In the genomic region with DNA sequence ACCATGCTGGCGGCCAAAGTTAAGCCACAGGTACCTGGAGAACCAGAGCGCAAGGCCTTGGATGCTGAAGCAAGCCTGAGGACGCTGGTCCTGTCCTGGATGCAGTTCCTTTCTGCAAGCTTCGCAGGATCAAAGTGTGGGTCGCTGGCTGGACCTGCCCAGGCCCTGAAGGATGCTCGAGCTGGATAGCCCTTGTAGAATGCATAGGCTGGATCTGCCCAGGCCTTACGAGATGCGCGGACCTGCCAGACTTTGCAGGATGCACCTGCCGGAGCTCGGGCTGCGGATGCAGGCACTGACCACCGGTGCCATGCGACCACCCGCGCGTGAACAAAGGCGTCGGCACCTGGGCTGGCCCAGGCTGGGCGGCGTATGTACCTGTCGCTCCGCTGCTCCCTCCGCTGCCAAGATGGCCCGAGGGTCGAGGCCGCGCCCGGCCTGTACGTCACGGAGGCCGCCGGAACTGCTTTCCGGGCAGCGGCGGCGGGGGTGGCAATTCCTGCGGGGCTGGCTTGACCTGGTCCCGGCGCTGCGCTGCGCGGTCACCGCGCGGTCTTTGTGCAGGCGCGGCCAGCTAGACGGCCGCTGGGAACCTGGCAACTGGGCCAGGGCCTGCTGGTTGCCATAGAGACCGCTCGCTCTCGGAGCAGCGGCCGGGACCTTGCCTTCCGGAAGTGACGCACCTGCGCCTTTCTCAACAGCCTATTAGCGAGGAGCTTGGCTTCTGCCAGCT, we compare ENCODE assay signal across 8 mouse cellular contexts. TPM values are rescaled to one million over a fixed set of nuclear protein-coding genes. Genes with fewer than 3 reads are reported as not detected.
DNase-seq lines count a peak whose midpoint lies in the region; ATAC-seq and TF ChIP-seq lines count a peak whose summit lies in the region.

Gene Rtl6, minus strand, starts transcription at position 635 of the 733 bp plus-strand sequence.

- peak; percentile 60 for DNase-seq in WW6 (ENCODE audit: low read depth, low spot score)
- DNase-seq in cerebellum, postnatal 36 days, result peak; percentile 88 to 89
- DNase-seq in gastrocnemius, adult 2 months, result peak; percentile 94
- peak; percentile 87 to 89 for DNase-seq in layer of hippocampus, postnatal 36 days
- peak; percentile 87 for DNase-seq in lung, postnatal 14 days
- DNase-seq in retina, adult 2 months (ENCODE audit: low read depth, low spot score), result peak; percentile 77
- DNase-seq in thymus, postnatal 14 days, result peak; percentile 85

- peak within 1 kb of the TSS; percentile 77 for H3K4me2 ChIP-seq in hindbrain, embryonic 16.5 days (ENCODE audit: low read length)

- peaks cover 32% of the 10 kb centered on the region for H3K4me1 ChIP-seq in hindbrain, embryonic 16.5 days (ENCODE audit: control insufficient read depth, insufficient read depth, low read depth, low read length)

- H3K9me3 ChIP-seq in hindbrain, embryonic 16.5 days (ENCODE audit: control insufficient read depth, low read length), result no peaks in the 10 kb centered on the region

- ATAC-seq in hindbrain, embryonic 16.5 days, result peak; percentile 98

- H3K9ac ChIP-seq in hindbrain, embryonic 16.5 days (ENCODE audit: low read depth, low read length), result peak within 1 kb of the TSS; percentile 94

- TF ChIP-seq CTCF in gastrocnemius, adult 2 months (IDR thresholded peaks at IDR 0.05), result no peak

- peak within 1 kb of the TSS; percentile 86 for H3K4me3 ChIP-seq in gastrocnemius, adult 2 months
- H3K4me3 ChIP-seq in hindbrain, embryonic 16.5 days (ENCODE audit: low read length), result peak within 1 kb of the TSS; percentile 76

- intact Hi-C loops in gastrocnemius, adult 2 months (cut with DNase I), result no loop called here

- WGBS in hindbrain, embryonic 16.5 days, result 7% methylated on average over 53 of the region's 59 CpGs

- peaks cover 19% of the 10 kb centered on the region for H3K36me3 ChIP-seq in hindbrain, embryonic 16.5 days (ENCODE audit: control insufficient read depth, insufficient read depth, low read length)

- peak within 1 kb of the TSS; percentile 79 for H3K27ac ChIP-seq in gastrocnemius, adult 2 months
- peak within 1 kb of the TSS; percentile 94 for H3K27ac ChIP-seq in hindbrain, embryonic 16.5 days (ENCODE audit: low read depth, low read length)

- no peaks in the 10 kb centered on the region; the same call in 1 of the 2 replicates for H3K27me3 ChIP-seq in hindbrain, embryonic 16.5 days (replicated peaks; ENCODE audit: control insufficient read depth, insufficient read depth, low read length)

RNA-seq across cellular contexts. Expression of gene Rtl6, which starts in this region (rescaled TPM):
- total RNA-seq in gastrocnemius, adult 2 months (2021), result 1 to 10 TPM; 3.4 to 4.3 TPM
- 54.8 and 66.4 TPM in 2 replicates for polyA plus RNA-seq in hindbrain, embryonic 16.5 days (2015; fragmentation: Nextera tagmentation; extraction: Ambion mirVana)
- 10 to 100 TPM; 55.9 to 56.2 TPM for total RNA-seq in layer of hippocampus, postnatal 36 days (2021)

Comparison
In these comparisons a context has a peak if more than half of its experiments do, and no peak if none do; other contexts are left out.
1. Peak in every context shown above with its lines: DNase-seq, ATAC-seq, H3K4me3 ChIP-seq and H3K27ac ChIP-seq.
2. RNA of gene Rtl6 (total RNA-seq): 55.9 to 56.2 TPM in layer of hippocampus, postnatal 36 days; 3.4 to 4.3 TPM in gastrocnemius, adult 2 months; every median in the first group is over 10 times any median in the second.